Mouse (Mus musculus) myocyte (in vitro differentiated cells): ENCODE results near the gene Gm37240.

Experiments used
- POLR2A ChIP-seq: IDR thresholded peaks from one replicate; pipeline ENCODE4 v1.6.1; 2011; ENCODE audit warnings: low read depth, mild to moderate bottlenecking, control low read depth, moderate library complexity; ENCODE audit not compliant: insufficient read length
- TCF12 ChIP-seq: IDR thresholded peaks from one replicate; pipeline ENCODE4 v1.6.1; 2011; ENCODE audit warnings: mild to moderate bottlenecking, control low read depth; ENCODE audit not compliant: poor library complexity, insufficient read depth, severe bottlenecking
- USF1 ChIP-seq: IDR thresholded peaks from one replicate; pipeline ENCODE4 v1.6.1; 2011; ENCODE audit warnings: low read depth, mild to moderate bottlenecking, control low read depth, moderate library complexity

DNA sequence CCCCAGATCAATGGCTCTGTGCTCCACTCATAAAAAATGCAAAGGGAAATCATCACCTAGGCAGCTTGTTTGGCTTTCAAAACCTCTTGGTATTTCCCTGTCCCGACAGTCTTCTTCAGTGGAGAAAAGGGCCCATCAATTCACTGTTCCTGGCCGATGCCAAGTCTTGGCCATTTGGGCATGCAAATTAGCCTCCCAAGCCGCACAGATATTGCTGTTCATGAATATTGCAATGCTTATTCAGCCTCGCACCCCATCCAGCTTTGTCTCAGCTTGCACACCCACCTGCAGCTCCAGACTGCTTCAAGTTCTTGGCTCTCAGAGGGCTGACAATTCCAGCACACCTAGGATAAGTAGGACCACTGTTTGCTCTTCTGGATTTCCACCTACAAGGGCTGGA, 685.5 kb downstream of the Gm37240 start:
- no peak for TF ChIP-seq POLR2A
- no peak for TF ChIP-seq USF1
- no peak for TF ChIP-seq TCF12
